Mouse (Mus musculus): ENCODE measurements around the gene Vamp8.

GRCm38 (mm10) chr6:72373184-72373583, 17.3 kb downstream of the Vamp8 start:
- TF ChIP-seq POLR2A (IDR thresholded peaks at IDR 0.05; ENCODE audit: insufficient read depth, low read depth, low read length): no peak
- no peak for TF ChIP-seq CTCF (IDR thresholded peaks at IDR 0.05)
